Comparison of ENCODE assay signal across 15 mouse cellular contexts in the genomic region with DNA sequence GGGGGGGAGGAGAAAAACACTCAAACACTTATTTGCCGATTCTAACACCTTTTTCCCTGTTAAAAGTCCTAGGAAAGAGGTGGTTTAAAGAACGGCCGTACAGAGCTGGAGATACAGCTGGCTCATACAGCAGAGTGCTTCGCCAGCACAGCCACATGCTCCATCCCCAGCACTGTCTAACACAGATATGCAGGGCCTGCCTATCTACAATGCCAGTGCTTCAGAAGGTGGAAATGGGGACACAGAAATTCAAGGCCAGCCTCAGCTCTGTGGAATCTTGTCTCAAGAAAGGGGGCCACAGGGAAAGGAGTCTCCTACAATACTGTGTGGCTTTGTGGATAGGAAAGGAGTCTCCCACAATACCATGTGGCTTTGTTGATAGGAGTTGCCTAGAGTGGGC. TPM values are rescaled to one million over a fixed set of nuclear protein-coding genes. Genes with fewer than 3 reads are reported as not detected.
DNase-seq lines count a peak whose midpoint lies in the region; ATAC-seq and TF ChIP-seq lines count a peak whose summit lies in the region.
"Had no signal": no experiment of that assay in that cellular context is flagged by ENCODE, and none has a peak within 500 bp of the region (broad histone marks: within the 10 kb centered on the region; RNA-seq: fewer than 3 reads in every experiment).

No protein-coding gene starts in this region.

- no peak overlapping the region for H3K9ac ChIP-seq in heart, embryonic 12.5 days
- no peak overlapping the region for H3K9ac ChIP-seq in limb, embryonic 13.5 days
- no peak overlapping the region for H3K9ac ChIP-seq in liver, embryonic 12.5 days
- H3K9ac ChIP-seq in stomach, embryonic 15.5 days = no peak overlapping the region
- no peak overlapping the region for H3K9ac ChIP-seq in midbrain, postnatal 0 days (replicated peaks; ENCODE audit: low read length, poor library complexity, severe bottlenecking)
- H3K9ac ChIP-seq: limb, embryonic 12.5 days had no signal

- H3K9me3 ChIP-seq in heart, embryonic 12.5 days (replicated peaks) = no peaks in the 10 kb centered on the region
- no peaks in the 10 kb centered on the region for H3K9me3 ChIP-seq in limb, embryonic 13.5 days
- H3K9me3 ChIP-seq in limb, embryonic 10.5 days (replicated peaks) = no peaks in the 10 kb centered on the region
- no peaks in the 10 kb centered on the region for H3K9me3 ChIP-seq in liver, embryonic 12.5 days (replicated peaks)
- no peaks in the 10 kb centered on the region for H3K9me3 ChIP-seq in stomach, embryonic 15.5 days
- H3K9me3 ChIP-seq in midbrain, postnatal 0 days (ENCODE audit: low read length) = no peaks in the 10 kb centered on the region
- H3K9me3 ChIP-seq: limb, embryonic 12.5 days had no signal

- H3K4me2 ChIP-seq in heart, embryonic 12.5 days = no peak overlapping the region
- H3K4me2 ChIP-seq in limb, embryonic 13.5 days (replicated peaks) = no peak overlapping the region
- H3K4me2 ChIP-seq in liver, embryonic 12.5 days = no peak overlapping the region
- H3K4me2 ChIP-seq in stomach, embryonic 15.5 days = no peak overlapping the region
- no peak overlapping the region for H3K4me2 ChIP-seq in midbrain, postnatal 0 days (ENCODE audit: low read depth, low read length, poor library complexity, severe bottlenecking)
- H3K4me2 ChIP-seq: limb, embryonic 12.5 days had no signal

- no peak for TF ChIP-seq CTCF in midbrain, postnatal 0 days (IDR thresholded peaks at IDR 0.05)

- intact Hi-C loops in heart, postnatal 36 days (cut with DNase I) = no loop called here

- WGBS in heart, embryonic 12.5 days = 64% methylated on average over 4 of the region's 4 CpGs
- 67% methylated on average over 4 of the region's 4 CpGs for WGBS in limb, embryonic 13.5 days
- WGBS in limb, embryonic 10.5 days = 83% methylated on average over 4 of the region's 4 CpGs
- WGBS in liver, embryonic 12.5 days (ENCODE audit: insufficient replicate concordance) = 50% methylated on average over 4 of the region's 4 CpGs
- WGBS in stomach, embryonic 15.5 days = 79% methylated on average over 4 of the region's 4 CpGs
- 93% methylated on average over 4 of the region's 4 CpGs for WGBS in midbrain, postnatal 0 days

- no peak overlapping the region for H3K4me3 ChIP-seq in heart, embryonic 12.5 days
- no peak overlapping the region for H3K4me3 ChIP-seq in limb, embryonic 13.5 days
- H3K4me3 ChIP-seq in limb, embryonic 10.5 days = no peak overlapping the region
- H3K4me3 ChIP-seq in liver, embryonic 12.5 days = no peak overlapping the region
- H3K4me3 ChIP-seq in stomach, embryonic 15.5 days (replicated peaks) = no peak overlapping the region
- no peak overlapping the region for H3K4me3 ChIP-seq in midbrain, postnatal 0 days (ENCODE audit: low read depth, low read length)
- H3K4me3 ChIP-seq: limb, embryonic 12.5 days had no signal

- peaks cover 98% of the 10 kb centered on the region for H3K36me3 ChIP-seq in heart, embryonic 12.5 days
- H3K36me3 ChIP-seq in limb, embryonic 13.5 days = peaks cover 94% of the 10 kb centered on the region
- peaks cover 100% of the 10 kb centered on the region for H3K36me3 ChIP-seq in limb, embryonic 10.5 days
- H3K36me3 ChIP-seq in liver, embryonic 12.5 days = peaks cover 81% of the 10 kb centered on the region
- peaks cover 16% of the 10 kb centered on the region for H3K36me3 ChIP-seq in stomach, embryonic 15.5 days
- peaks cover 48% of the 10 kb centered on the region for H3K36me3 ChIP-seq in midbrain, postnatal 0 days (ENCODE audit: insufficient read depth, low read length)

- DNase-seq in heart, postnatal 36 days = no peak
- DNase-seq in limb, embryonic 10.5 days (ENCODE audit: low spot score) = no peak
- no peak for DNase-seq in midbrain, postnatal 0 days (ENCODE audit: low spot score)
- DNase-seq: cerebellum, adult 11 months; kidney, postnatal 10 days; thymus, postnatal 4 days had no signal

- H3K27me3 ChIP-seq in heart, embryonic 12.5 days (replicated peaks) = no peaks in the 10 kb centered on the region
- H3K27me3 ChIP-seq in limb, embryonic 13.5 days = no peaks in the 10 kb centered on the region
- H3K27me3 ChIP-seq in limb, embryonic 10.5 days (ENCODE audit: low read depth, poor library complexity, severe bottlenecking) = no peaks in the 10 kb centered on the region
- H3K27me3 ChIP-seq in liver, embryonic 12.5 days (replicated peaks) = 0 out of 2 replicates have a peak, but pooled peaks cover 4% of the 10 kb centered on the region
- no peaks in the 10 kb centered on the region for H3K27me3 ChIP-seq in stomach, embryonic 15.5 days (replicated peaks)
- H3K27me3 ChIP-seq in midbrain, postnatal 0 days (ENCODE audit: insufficient read depth, low read length) = no peaks in the 10 kb centered on the region
- H3K27me3 ChIP-seq: limb, embryonic 12.5 days had no signal

- peaks cover 55% of the 10 kb centered on the region for H3K4me1 ChIP-seq in heart, embryonic 12.5 days (replicated peaks)
- H3K4me1 ChIP-seq in limb, embryonic 13.5 days = peaks cover 38% of the 10 kb centered on the region
- peaks cover 7% of the 10 kb centered on the region for H3K4me1 ChIP-seq in limb, embryonic 10.5 days
- peaks cover 7% of the 10 kb centered on the region; the same call in 1 of the 2 replicates for H3K4me1 ChIP-seq in liver, embryonic 12.5 days
- peaks cover 6% of the 10 kb centered on the region; the same call in 1 of the 2 replicates for H3K4me1 ChIP-seq in stomach, embryonic 15.5 days
- no peaks in the 10 kb centered on the region for H3K4me1 ChIP-seq in midbrain, postnatal 0 days (ENCODE audit: insufficient read depth, low read length)

- H3K27ac ChIP-seq in heart, embryonic 12.5 days (ENCODE audit: poor library complexity, severe bottlenecking) = peak overlapping the region; percentile 29; the same call in 1 of the 2 replicates
- peak overlapping the region; percentile 48; the same call in 1 of the 2 replicates for H3K27ac ChIP-seq in limb, embryonic 13.5 days
- H3K27ac ChIP-seq in limb, embryonic 10.5 days = no peak overlapping the region
- H3K27ac ChIP-seq in liver, embryonic 12.5 days = no peak overlapping the region
- peak overlapping the region; percentile 52; the same call in 1 of the 2 replicates for H3K27ac ChIP-seq in stomach, embryonic 15.5 days
- H3K27ac ChIP-seq in midbrain, postnatal 0 days (ENCODE audit: low read depth, low read length) = no peak overlapping the region
- H3K27ac ChIP-seq: limb, embryonic 12.5 days; macrophage had no signal

- ATAC-seq in heart, embryonic 12.5 days (ENCODE audit: insufficient number of reproducible peaks, low FRiP score) = no peak
- ATAC-seq in limb, embryonic 13.5 days (ENCODE audit: low FRiP score, low read depth) = no peak
- peak; percentile 64 for ATAC-seq in liver, embryonic 12.5 days
- ATAC-seq in stomach, embryonic 15.5 days (ENCODE audit: insufficient read depth, low FRiP score, low read depth) = no peak
- no peak for ATAC-seq in midbrain, postnatal 0 days (ENCODE audit: low FRiP score)
- ATAC-seq: CD4-positive, CD25-positive, alpha-beta regulatory T cell, adult 4 months had no signal

RNA-seq across cellular contexts. Expression of gene Slc22a1, which starts 41.8 kb away (rescaled TPM):
- 4.0 and 4.7 TPM in 2 replicates for polyA plus RNA-seq in heart, embryonic 12.5 days (2016; fragmentation: Nextera tagmentation; extraction: Ambion mirVana)
- total RNA-seq in heart, postnatal 36 days (2021) = 10 to 100 TPM in 1 of 2 experiments, 1 to 10 TPM in 1; 7.1 to 10.6 TPM
- polyA plus RNA-seq in limb, embryonic 13.5 days (2015; fragmentation: Nextera tagmentation; extraction: Ambion mirVana) = 0.25 TPM in 1 of 2 replicates, not detected in the other
- polyA plus RNA-seq in limb, embryonic 10.5 days (2016; fragmentation: Nextera tagmentation; extraction: Ambion mirVana) = not detected in 2 replicates
- not detected in 2 replicates for polyA plus RNA-seq in liver, embryonic 12.5 days (2016; fragmentation: Nextera tagmentation; extraction: Ambion mirVana)
- 0.17 and 1.1 TPM in 2 replicates for polyA plus RNA-seq in stomach, embryonic 15.5 days (2015; fragmentation: Nextera tagmentation; extraction: Ambion mirVana)
- not detected in 2 replicates for total RNA-seq in midbrain, postnatal 0 days (2014; rRNA removed)
- not detected in 2 replicates for polyA plus RNA-seq in midbrain, postnatal 0 days (2015; fragmentation: Nextera tagmentation; extraction: Ambion mirVana)
- total RNA-seq: granulocyte monocyte progenitor cell, adult 5-6 weeks; layer of hippocampus, postnatal 25 days had no signal
- polyA plus RNA-seq: CD4-positive, CD25-positive, alpha-beta regulatory T cell, adult 4 months; limb, embryonic 12.5 days; macrophage had no signal

RNA-seq across cellular contexts. Expression of gene Igf2r, which starts 52.0 kb away (rescaled TPM):
- polyA plus RNA-seq in heart, embryonic 12.5 days (2016; fragmentation: Nextera tagmentation; extraction: Ambion mirVana) = 293 and 312 TPM in 2 replicates
- 100 to 1,000 TPM; 109 to 113 TPM for total RNA-seq in heart, postnatal 36 days (2021)
- 48.7 and 51.5 TPM in 2 replicates for polyA plus RNA-seq in limb, embryonic 13.5 days (2015; fragmentation: Nextera tagmentation; extraction: Ambion mirVana)
- 30.3 and 35.6 TPM in 2 replicates for polyA plus RNA-seq in limb, embryonic 10.5 days (2016; fragmentation: Nextera tagmentation; extraction: Ambion mirVana)
- 24.7 and 25.3 TPM in 2 replicates for polyA plus RNA-seq in liver, embryonic 12.5 days (2016; fragmentation: Nextera tagmentation; extraction: Ambion mirVana)
- 35.1 and 36.1 TPM in 2 replicates for polyA plus RNA-seq in stomach, embryonic 15.5 days (2015; fragmentation: Nextera tagmentation; extraction: Ambion mirVana)
- total RNA-seq in midbrain, postnatal 0 days (2014; rRNA removed) = 31.7 and 44.2 TPM in 2 replicates
- 5.0 and 5.4 TPM in 2 replicates for polyA plus RNA-seq in midbrain, postnatal 0 days (2015; fragmentation: Nextera tagmentation; extraction: Ambion mirVana)

Comparison
In these comparisons a context has a peak if more than half of its experiments do, and no peak if none do; other contexts are left out.
1. H3K27ac ChIP-seq: peak in heart, embryonic 12.5 days (single experiment), limb, embryonic 13.5 days (single experiment) and stomach, embryonic 15.5 days (single experiment); none in limb, embryonic 10.5 days (single experiment), liver, embryonic 12.5 days (single experiment) and midbrain, postnatal 0 days (single experiment).